Mouse (Mus musculus): ENCODE results near the gene Msx3. TPM values are rescaled to one million over a fixed set of nuclear protein-coding genes. Genes with fewer than 3 reads are reported as not detected.

The Msx3 gene
- polyA plus RNA-seq, 1 experiment from 2014 or later: not detected

DNA sequence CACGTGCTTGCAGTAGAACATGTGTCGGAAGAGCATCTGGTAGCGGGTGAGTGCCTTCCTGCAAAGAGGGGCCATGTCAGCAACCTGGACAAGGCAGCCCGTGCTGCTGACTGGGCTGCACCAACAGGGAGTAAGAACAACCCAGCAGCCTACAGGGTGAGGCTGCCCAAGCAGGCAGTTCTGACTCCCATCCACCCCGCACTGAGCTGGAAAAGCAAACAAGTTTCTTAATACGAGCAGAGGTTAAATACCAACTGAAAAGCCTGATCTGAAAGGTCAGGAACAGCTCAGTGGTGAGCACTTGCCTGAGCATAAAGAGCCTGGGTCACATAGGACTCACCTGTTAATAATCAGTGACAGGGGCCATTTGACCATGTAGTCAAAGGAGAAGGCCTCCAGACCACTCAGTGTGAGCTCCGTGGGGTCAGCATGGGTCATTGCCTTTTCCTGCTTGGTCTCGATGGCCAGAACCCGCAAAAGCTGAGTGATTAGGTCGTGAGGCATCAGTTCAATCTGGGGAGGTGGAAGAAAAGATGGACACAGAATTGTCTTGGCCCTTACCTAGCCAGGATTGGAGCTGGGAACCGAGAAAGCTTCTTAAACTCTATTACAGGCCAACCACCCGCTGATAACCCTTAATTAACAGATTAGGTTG, 47.7 kb downstream of the Msx3 start:
- no peak for ATAC-seq
- no peaks in the 10 kb centered on the region for H3K27me3 ChIP-seq (replicated peaks; ENCODE audit: control insufficient read depth, insufficient read depth, low read length)
- H3K9ac ChIP-seq (ENCODE audit: low read depth, low read length): no peak overlapping the region
- no peaks in the 10 kb centered on the region for H3K9me3 ChIP-seq (ENCODE audit: control insufficient read depth)
- WGBS: 82% methylated on average over 12 of the region's 12 CpGs
- H3K36me3 ChIP-seq (ENCODE audit: control insufficient read depth, insufficient read depth): peaks cover 81% of the 10 kb centered on the region
- TF ChIP-seq CTCF (IDR thresholded peaks at IDR 0.05; ENCODE audit: low read depth): no peak
- H3K4me2 ChIP-seq (replicated peaks; ENCODE audit: low read depth): no peak overlapping the region
- H3K4me3 ChIP-seq (ENCODE audit: low read depth, low read length): no peak overlapping the region
- H3K27ac ChIP-seq (ENCODE audit: low read depth, low read length): no peak overlapping the region
- no peaks in the 10 kb centered on the region for H3K4me1 ChIP-seq (replicated peaks; ENCODE audit: control insufficient read depth, insufficient read depth, low read length)

DNA sequence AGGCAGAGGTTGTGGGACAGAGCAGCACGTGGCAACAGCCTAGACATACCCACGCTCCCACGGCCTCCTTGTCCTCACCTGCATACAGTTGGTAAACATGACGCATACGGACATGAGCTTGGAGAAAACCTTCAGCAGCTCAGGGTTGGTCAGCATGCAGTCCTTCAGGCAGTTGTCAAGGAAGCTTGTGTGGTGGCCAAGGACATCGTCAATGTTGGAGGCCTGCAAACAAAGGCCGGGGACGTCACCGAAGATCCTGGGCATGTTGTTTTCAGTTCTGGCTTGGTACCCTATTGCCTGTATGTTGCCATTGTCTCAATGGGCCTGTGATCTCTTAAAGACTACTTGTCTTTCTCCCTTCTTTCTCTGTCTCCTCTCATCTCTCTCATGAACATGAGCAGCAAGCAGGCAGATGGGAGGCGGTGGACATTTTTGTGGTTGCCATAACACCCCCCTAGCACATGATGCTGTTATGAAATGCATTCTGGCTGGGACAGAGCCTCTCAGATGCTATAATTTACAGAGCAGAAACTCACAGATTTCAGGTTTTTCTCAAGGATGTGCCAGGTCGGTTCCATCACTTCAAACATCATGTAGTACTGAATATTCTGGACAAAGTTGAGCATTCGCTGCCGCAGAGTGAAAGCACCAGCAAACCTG, 50.1 kb downstream of the Msx3 start:
- Histone ChIP-seq H3K9me3 (ENCODE audit: control insufficient read depth) (no peaks in the 10 kb centered on the region), H3K36me3 (ENCODE audit: control insufficient read depth, insufficient read depth) (peaks cover 65% of the 10 kb centered on the region), H3K4me3 (ENCODE audit: low read depth, low read length) (no peak overlapping the region), H3K27ac (ENCODE audit: low read depth, low read length) (no peak overlapping the region), H3K4me2 (replicated peaks; ENCODE audit: low read depth) (no peak overlapping the region), H3K27me3 (replicated peaks; ENCODE audit: control insufficient read depth, insufficient read depth, low read length) (no peaks in the 10 kb centered on the region), H3K9ac (ENCODE audit: low read depth, low read length) (no peak overlapping the region), H3K4me1 (replicated peaks; ENCODE audit: control insufficient read depth, insufficient read depth, low read length) (no peaks in the 10 kb centered on the region)
- 95% methylated on average over 13 of the region's 13 CpGs for WGBS
- TF ChIP-seq CTCF (IDR thresholded peaks at IDR 0.05; ENCODE audit: low read depth): no peak
- ATAC-seq: no peak

Other genes starting within 250 kb of the Msx3 start
- 0.08 and 0.51 TPM in 2 replicates for gene Adgra1, start 214.9 kb downstream of the Msx3 start, polyA plus RNA-seq (2015; fragmentation: Nextera tagmentation; extraction: Ambion mirVana)
- 0.08 and 0.23 TPM in 2 replicates for gene Kndc1, start 154.4 kb downstream of the Msx3 start, polyA plus RNA-seq (2015; fragmentation: Nextera tagmentation; extraction: Ambion mirVana)
- not detected in 2 replicates for gene Utf1, start 105.3 kb downstream of the Msx3 start, polyA plus RNA-seq (2015; fragmentation: Nextera tagmentation; extraction: Ambion mirVana)
- gene 6430531B16Rik, start 70.3 kb downstream of the Msx3 start, polyA plus RNA-seq (2015; fragmentation: Nextera tagmentation; extraction: Ambion mirVana): 0.16 TPM in 1 of 2 replicates, not detected in the other
- gene Adam8, start 56.5 kb downstream of the Msx3 start, polyA plus RNA-seq (2015; fragmentation: Nextera tagmentation; extraction: Ambion mirVana): 0.29 and 0.52 TPM in 2 replicates
- 16.0 and 17.6 TPM in 2 replicates for gene Zfp511, start 12.7 kb downstream of the Msx3 start, polyA plus RNA-seq (2015; fragmentation: Nextera tagmentation; extraction: Ambion mirVana)
- 12.3 and 13.0 TPM in 2 replicates for gene Tubgcp2, start 12.4 kb downstream of the Msx3 start, polyA plus RNA-seq (2015; fragmentation: Nextera tagmentation; extraction: Ambion mirVana)
- gene Caly, start 33.5 kb upstream of the Msx3 start, polyA plus RNA-seq (2015; fragmentation: Nextera tagmentation; extraction: Ambion mirVana): 3.7 and 3.9 TPM in 2 replicates
- 4,234 and 4,267 TPM in 2 replicates for gene Prap1, start 44.3 kb upstream of the Msx3 start, polyA plus RNA-seq (2015; fragmentation: Nextera tagmentation; extraction: Ambion mirVana)
- 138 and 139 TPM in 2 replicates for gene Fuom, start 53.4 kb upstream of the Msx3 start, polyA plus RNA-seq (2015; fragmentation: Nextera tagmentation; extraction: Ambion mirVana)
- gene Paox, start 66.7 kb upstream of the Msx3 start, polyA plus RNA-seq (2015; fragmentation: Nextera tagmentation; extraction: Ambion mirVana): 25.8 and 28.5 TPM in 2 replicates
- gene Echs1, start 67.4 kb upstream of the Msx3 start, polyA plus RNA-seq (2015; fragmentation: Nextera tagmentation; extraction: Ambion mirVana): 153 and 161 TPM in 2 replicates
- gene Mtg1, start 88.5 kb upstream of the Msx3 start, polyA plus RNA-seq (2015; fragmentation: Nextera tagmentation; extraction: Ambion mirVana): 15.7 and 17.1 TPM in 2 replicates
- gene Sprn, start 105.8 kb upstream of the Msx3 start, polyA plus RNA-seq (2015; fragmentation: Nextera tagmentation; extraction: Ambion mirVana): 0.92 and 0.99 TPM in 2 replicates
- not detected in 2 replicates for gene Olfr522, start 115.7 kb upstream of the Msx3 start, polyA plus RNA-seq (2015; fragmentation: Nextera tagmentation; extraction: Ambion mirVana)
- not detected in 2 replicates for gene Olfr523, start 124.1 kb upstream of the Msx3 start, polyA plus RNA-seq (2015; fragmentation: Nextera tagmentation; extraction: Ambion mirVana)
- not detected in 2 replicates for gene Olfr524, start 156.9 kb upstream of the Msx3 start, polyA plus RNA-seq (2015; fragmentation: Nextera tagmentation; extraction: Ambion mirVana)
- gene Cd163l1, start 169.2 kb upstream of the Msx3 start, polyA plus RNA-seq (2015; fragmentation: Nextera tagmentation; extraction: Ambion mirVana): 0.16 and 0.22 TPM in 2 replicates
- not detected in 2 replicates for gene 5830411N06Rik, start 198.2 kb upstream of the Msx3 start, polyA plus RNA-seq (2015; fragmentation: Nextera tagmentation; extraction: Ambion mirVana)